Mouse (Mus musculus): ENCODE results near the gene Coasy. TPM values are rescaled to one million over a fixed set of nuclear protein-coding genes. Genes with fewer than 3 reads are reported as not detected.

The Coasy gene
- 10 to 100 TPM; 26.6 to 33.3 TPM for polyA plus RNA-seq (2017; shearing (Covaris generic))

GRCm38 (mm10) chr11:101082208-101083082 is at the start of gene Coasy:
Coasy (plus strand) TSS chr11:101082565.

GRCm38 (mm10) chr11:101069391-101070188 is 12.8 kb upstream of the Coasy start, which contains the start of gene Naglu:
Naglu (plus strand) TSS chr11:101070012.

GRCm38 (mm10) chr11:101078121-101078520 is 4.2 kb upstream of the Coasy start, which contains the start of gene Hsd17b1:
Hsd17b1 (plus strand) TSS chr11:101078411.

GRCm38 (mm10) chr11:101086756-101087681 is 4.7 kb downstream of the Coasy start, which contains the start of gene Mlx:
Mlx (plus strand) TSS chr11:101087277.

GRCm38 (mm10) chr11:101095314-101096024 is 13.1 kb downstream of the Coasy start, which contains the start of gene Psmc3ip:
Psmc3ip (minus strand) TSS chr11:101095436.

GRCm38 (mm10) chr11:101119761-101120544 is 37.6 kb downstream of the Coasy start, which contains the start of the genes Retreg3 and Tubg1:
Retreg3 (minus strand) TSS chr11:101119893.
Tubg1 (plus strand) TSS chr11:101119938.

Other genes starting within 250 kb of the Coasy start
- 100 to 1,000 TPM; 119 to 160 TPM for gene Stat5b, start 231.8 kb upstream of the Coasy start, polyA plus RNA-seq (2017; shearing (Covaris generic))
- gene Stat5a, start 223.2 kb upstream of the Coasy start, polyA plus RNA-seq (2017; shearing (Covaris generic)), result 10 to 100 TPM; 67.9 to 84.1 TPM
- 100 to 1,000 TPM; 233 to 234 TPM for gene Stat3, start 143.0 kb upstream of the Coasy start, polyA plus RNA-seq (2017; shearing (Covaris generic))
- under 1 TPM; 0.32 to 0.83 TPM for gene Cavin1, start 111.7 kb upstream of the Coasy start, polyA plus RNA-seq (2017; shearing (Covaris generic))
- gene Atp6v0a1, start 73.1 kb upstream of the Coasy start, polyA plus RNA-seq (2017; shearing (Covaris generic)), result 1 to 10 TPM; 8.9 to 9.8 TPM
- gene Naglu, start 12.6 kb upstream of the Coasy start, polyA plus RNA-seq (2017; shearing (Covaris generic)), result 10 to 100 TPM; 27.4 to 32.0 TPM
- gene Hsd17b1, start 4.2 kb upstream of the Coasy start, polyA plus RNA-seq (2017; shearing (Covaris generic)), result 1 to 10 TPM in 1 of 2 experiments, under 1 TPM in 1; 0.39 to 2.9 TPM
- gene Mlx, start 4.7 kb downstream of the Coasy start, polyA plus RNA-seq (2017; shearing (Covaris generic)), result 100 to 1,000 TPM in 1 of 2 experiments, 10 to 100 TPM in 1; 81.3 to 127 TPM
- gene Psmc3ip, start 12.9 kb downstream of the Coasy start, polyA plus RNA-seq (2017; shearing (Covaris generic)), result 1 to 10 TPM; 6.8 to 8.2 TPM
- gene Retreg3, start 37.3 kb downstream of the Coasy start, polyA plus RNA-seq (2017; shearing (Covaris generic)), result 10 to 100 TPM; 68.5 to 73.8 TPM
- gene Tubg1, start 37.4 kb downstream of the Coasy start, polyA plus RNA-seq (2017; shearing (Covaris generic)), result 10 to 100 TPM; 36.2 to 39.8 TPM
- 1 to 10 TPM; 4.0 to 6.8 TPM for gene Tubg2, start 73.3 kb downstream of the Coasy start, polyA plus RNA-seq (2017; shearing (Covaris generic))
- gene Cntnap1, start 88.0 kb downstream of the Coasy start, polyA plus RNA-seq (2017; shearing (Covaris generic)), result under 1 TPM; 0.25 to 0.27 TPM
- gene Plekhh3, start 88.8 kb downstream of the Coasy start, polyA plus RNA-seq (2017; shearing (Covaris generic)), result 1 to 10 TPM in 1 of 2 experiments, under 1 TPM in 1; 0.14 to 1.2 TPM
- 1 to 10 TPM in 1 of 2 experiments, under 1 TPM in 1; 0.70 to 5.0 TPM for gene Ccr10, start 92.9 kb downstream of the Coasy start, polyA plus RNA-seq (2017; shearing (Covaris generic))
- gene Ezh1, start 143.9 kb downstream of the Coasy start, polyA plus RNA-seq (2017; shearing (Covaris generic)), result 10 to 100 TPM; 66.9 to 83.4 TPM
- 1 to 10 TPM in 1 of 2 experiments, not detected in 1; 1.3 TPM for gene Ramp2, start 163.5 kb downstream of the Coasy start, polyA plus RNA-seq (2017; shearing (Covaris generic))
- 100 to 1,000 TPM; 145 to 147 TPM for gene Vps25, start 171.1 kb downstream of the Coasy start, polyA plus RNA-seq (2017; shearing (Covaris generic))
- gene Wnk4, start 178.0 kb downstream of the Coasy start, polyA plus RNA-seq (2017; shearing (Covaris generic)), result 1 to 10 TPM; 2.7 to 2.9 TPM
- 1 to 10 TPM in 1 of 2 experiments, under 1 TPM in 1; 0.90 to 1.2 TPM for gene Cntd1, start 196.4 kb downstream of the Coasy start, polyA plus RNA-seq (2017; shearing (Covaris generic))
- gene Coa3, start 196.5 kb downstream of the Coasy start, polyA plus RNA-seq (2017; shearing (Covaris generic)), result 100 to 1,000 TPM; 101 to 110 TPM
- 100 to 1,000 TPM; 184 to 206 TPM for gene Becn1, start 219.7 kb downstream of the Coasy start, polyA plus RNA-seq (2017; shearing (Covaris generic))
- 100 to 1,000 TPM; 161 to 164 TPM for gene Psme3, start 233.6 kb downstream of the Coasy start, polyA plus RNA-seq (2017; shearing (Covaris generic))
- gene Aoc2, start 242.5 kb downstream of the Coasy start, polyA plus RNA-seq (2017; shearing (Covaris generic)), result 1 to 10 TPM; 3.5 to 4.0 TPM
- under 1 TPM; 0.09 to 0.12 TPM for gene Aoc3, start 248.0 kb downstream of the Coasy start, polyA plus RNA-seq (2017; shearing (Covaris generic))

Measured in inflammation-experienced regulatory T-cells (primary cell).